Mouse (Mus musculus): ENCODE measurements at regions not wholly inside any gene's neighbourhood (a gene's known extent, or its start where the extent isn't known, plus 50 kb on each side); places are given as distances from the start of the nearest gene placed in this dataset.

DNA sequence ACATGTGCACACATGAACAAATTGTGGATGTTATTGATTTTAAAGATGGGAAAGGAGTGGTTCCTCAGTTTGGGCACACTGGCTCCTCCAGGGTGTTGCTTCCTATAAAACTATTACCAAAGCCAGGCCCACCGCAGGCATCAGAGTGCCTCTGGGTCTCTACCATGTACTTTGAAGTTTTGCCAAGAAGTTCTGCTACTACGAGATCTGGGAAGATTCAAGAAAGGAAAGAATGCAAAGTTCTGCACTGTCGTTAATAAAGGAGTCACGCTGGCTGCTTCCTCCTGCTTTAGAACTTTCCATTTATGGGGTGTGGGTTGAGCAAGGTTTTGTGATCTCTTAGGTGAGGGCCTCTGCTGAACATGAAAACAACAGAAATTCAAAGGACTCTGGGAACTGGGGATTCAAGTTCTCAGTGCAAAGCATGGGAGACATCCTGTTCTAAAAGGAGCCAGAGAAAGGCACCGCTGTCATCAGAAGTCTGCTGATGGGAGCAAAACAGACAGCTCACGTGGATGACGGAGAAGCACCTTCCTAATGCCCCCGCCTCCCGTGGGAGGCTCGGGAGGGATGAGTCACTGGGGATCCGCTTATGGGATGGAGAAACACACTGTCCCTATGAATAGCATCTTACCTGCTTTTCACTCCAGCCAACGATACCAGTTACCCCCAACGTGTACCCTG is 394.6 kb upstream of the Kazn start:
- DNase-seq (ENCODE audit: low spot score in 2 of 2): no peak
- Histone ChIP-seq H3K4me3 (no peak overlapping the region), H3K27ac (no peak overlapping the region)
- TF ChIP-seq CTCF (conservative IDR thresholded peaks at IDR 0.05): no peak

DNA sequence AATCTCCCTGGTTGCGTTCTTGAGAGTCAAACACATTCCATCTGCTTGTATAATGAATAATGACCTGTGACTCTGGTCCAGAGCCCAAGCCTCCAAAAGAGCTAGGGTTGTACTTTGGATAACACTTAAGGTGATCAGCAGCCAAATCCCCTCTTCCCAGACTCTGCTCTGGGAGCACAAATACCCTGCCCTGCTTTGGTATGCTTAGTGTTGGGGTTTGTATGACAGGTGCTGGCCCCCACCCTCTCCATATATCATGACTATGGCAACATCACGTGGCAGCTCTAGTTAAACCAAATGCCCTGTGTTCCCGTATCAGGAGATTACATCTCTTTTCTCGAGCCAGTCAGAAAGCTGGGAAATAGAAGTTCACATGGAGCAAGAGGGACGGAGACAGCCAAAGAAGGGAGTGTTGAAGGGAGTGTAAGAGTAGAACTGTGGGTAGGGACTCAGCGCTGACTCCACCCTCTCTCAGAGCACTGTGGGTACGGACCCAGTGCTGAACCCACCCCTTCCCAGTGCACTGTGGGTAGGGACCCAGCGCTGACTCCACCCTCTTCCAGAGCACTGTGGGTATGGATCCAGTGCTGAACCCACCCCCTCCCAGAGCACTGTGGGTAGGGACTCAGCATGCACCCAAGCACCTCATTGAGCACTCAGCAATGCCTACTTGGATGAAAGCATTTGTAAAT is 387.4 kb upstream of the Kazn start:
- Histone ChIP-seq H3K4me3 (no peak overlapping the region), H3K27ac (no peak overlapping the region)
- DNase-seq (ENCODE audit: low spot score in 2 of 2): no peak
- no peak for TF ChIP-seq CTCF (conservative IDR thresholded peaks at IDR 0.05)

DNA sequence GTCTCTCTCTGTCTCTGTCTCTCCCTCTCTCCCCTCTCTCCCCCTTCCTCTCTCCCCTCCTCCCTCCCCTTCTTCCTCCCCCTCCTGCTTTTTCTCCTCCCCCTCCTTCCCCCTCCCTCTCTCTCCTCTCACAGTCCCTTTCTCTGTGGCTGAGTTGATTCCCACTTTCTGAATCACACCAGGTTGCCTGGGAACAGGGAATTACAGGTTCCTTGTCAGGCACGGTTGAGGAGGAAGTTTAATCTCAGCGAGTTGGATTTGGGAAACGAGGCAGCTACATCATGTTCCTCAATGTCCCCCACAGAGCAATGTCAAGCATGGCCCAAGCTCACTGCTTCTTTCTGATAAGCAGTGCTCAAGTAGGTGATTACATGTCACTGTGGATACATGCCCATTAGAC is 386.3 kb upstream of the Kazn start:
- no peak for DNase-seq (ENCODE audit: low spot score in 2 of 2)
- H3K27ac ChIP-seq: no peak overlapping the region
- H3K4me3 ChIP-seq: no peak overlapping the region
- TF ChIP-seq CTCF (conservative IDR thresholded peaks at IDR 0.05): no peak

DNA sequence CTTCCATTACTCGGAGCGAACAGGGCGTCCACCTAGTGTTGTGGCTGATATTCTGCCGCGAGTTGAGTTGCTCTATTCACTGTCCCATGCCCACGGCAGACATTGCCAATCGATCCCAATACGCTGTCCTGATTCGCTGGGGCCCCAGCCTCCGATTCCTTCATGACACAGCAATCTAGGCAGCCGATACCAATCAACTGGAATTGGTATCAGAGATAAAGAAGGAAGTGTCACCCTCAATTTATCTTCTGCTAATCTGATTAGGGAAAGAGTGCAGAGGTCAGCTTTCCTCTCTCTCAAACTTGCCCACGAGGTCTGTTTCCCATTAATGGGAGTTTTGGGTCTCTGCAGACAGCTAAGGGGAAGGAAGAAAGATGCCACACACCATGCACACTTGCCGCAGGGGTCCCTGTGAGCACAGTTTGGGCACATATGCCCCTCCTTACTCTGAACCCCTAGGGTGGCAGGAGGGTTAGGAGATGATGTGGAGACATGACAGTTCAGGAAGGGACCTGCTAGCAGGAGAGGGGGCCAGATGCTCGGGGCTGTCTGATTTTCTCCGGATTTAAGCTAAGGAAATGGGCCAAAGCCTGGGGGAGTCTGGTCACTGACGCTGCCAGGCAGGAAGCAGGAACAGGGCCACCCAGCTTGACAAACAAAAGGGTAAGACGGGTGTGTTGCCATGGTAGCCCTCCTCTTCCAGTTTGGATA is 383.1 kb upstream of the Kazn start:
- Histone ChIP-seq H3K4me3 (no peak overlapping the region), H3K27ac (no peak overlapping the region)
- no peak for DNase-seq (ENCODE audit: low spot score in 2 of 2)
- no peak for TF ChIP-seq CTCF (conservative IDR thresholded peaks at IDR 0.05)

DNA sequence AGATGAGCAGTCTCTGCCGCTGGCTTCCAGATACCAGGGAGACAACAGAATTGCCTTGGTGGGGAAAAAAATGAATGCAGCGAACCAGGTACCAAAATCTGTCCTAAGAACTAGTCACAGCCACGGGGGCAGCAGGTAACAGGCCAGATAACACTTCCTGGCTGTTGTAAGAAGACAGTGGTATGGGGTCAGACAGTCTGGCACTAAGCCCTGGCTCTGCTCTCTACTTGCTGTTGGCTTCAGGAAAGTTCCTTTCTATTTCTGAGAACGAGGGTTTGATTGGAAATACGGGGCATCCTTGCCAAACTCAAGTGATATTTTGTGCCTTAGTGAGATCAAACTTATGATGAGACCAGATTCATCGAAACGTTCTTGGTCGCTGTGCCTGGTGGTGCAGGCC is 380.2 kb upstream of the Kazn start:
- no peak overlapping the region for H3K27ac ChIP-seq
- no peak for TF ChIP-seq CTCF (conservative IDR thresholded peaks at IDR 0.05)
- DNase-seq (ENCODE audit: low spot score in 2 of 2): no peak
- no peak overlapping the region for H3K4me3 ChIP-seq

DNA sequence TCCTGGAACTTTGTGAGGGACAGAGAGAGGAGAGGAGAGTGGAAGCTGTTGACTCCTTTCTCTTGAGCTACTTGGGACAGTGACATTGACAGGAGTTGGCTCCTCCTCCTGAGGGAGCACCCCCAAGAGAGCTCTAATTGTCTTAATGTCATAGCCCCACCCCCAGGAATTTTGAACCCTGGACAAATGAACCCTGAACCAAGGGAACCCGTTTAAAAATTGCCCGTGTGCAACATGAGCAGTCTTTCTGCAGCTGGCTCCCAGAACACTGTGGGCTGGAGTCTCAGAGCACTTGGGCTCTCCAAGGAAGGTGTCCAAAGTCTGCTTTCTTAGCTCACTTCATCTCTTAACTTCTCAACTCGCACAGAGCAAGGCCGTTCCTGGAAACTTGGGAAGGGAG is 379.6 kb upstream of the Kazn start:
- DNase-seq (ENCODE audit: low spot score in 2 of 2): no peak
- Histone ChIP-seq H3K4me3 (no peak overlapping the region), H3K27ac (no peak overlapping the region)
- no peak for TF ChIP-seq CTCF (conservative IDR thresholded peaks at IDR 0.05)

DNA sequence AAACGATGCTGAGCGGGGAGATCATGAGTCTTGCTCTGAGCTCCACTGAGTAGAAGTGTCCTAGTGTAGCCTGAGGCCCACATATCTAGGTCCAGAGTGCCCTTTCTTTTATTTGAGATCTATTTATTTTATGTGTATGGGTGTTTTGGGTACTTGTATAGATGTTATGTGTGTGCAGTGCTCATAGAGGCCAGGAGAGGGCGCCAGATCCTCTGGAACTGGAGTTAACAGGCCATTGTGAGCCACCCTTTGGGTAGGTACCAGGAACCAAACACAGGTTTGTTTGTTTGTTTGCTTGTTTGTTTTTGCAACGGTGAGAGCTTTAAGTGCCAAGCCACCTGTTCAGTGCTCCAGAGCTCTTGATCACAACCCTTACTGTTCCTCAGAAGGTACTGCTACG is 378.5 kb upstream of the Kazn start:
- peak; percentile 71 for TF ChIP-seq CTCF (conservative IDR thresholded peaks at IDR 0.05)
- no peak overlapping the region for H3K4me3 ChIP-seq
- no peak overlapping the region for H3K27ac ChIP-seq
- no peak for DNase-seq (ENCODE audit: low spot score in 2 of 2)

DNA sequence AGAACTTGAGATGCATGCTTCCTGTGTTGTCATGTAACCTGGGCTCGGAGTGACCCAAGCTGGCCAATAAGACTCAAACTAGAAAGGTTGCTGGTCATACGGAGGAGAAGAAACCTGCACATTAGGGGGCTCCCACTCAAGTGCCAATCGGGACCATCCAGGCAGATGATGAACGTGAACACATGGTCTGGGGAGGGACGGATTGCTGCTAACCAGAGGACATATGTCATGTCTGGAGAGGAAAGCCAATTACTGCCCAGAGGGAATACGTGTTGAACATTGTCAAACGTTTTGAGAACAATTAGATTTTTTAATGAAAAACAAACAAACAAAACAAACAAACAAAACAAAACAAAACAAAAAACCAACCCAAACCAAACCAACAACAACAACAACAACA is 377.7 kb upstream of the Kazn start:
- H3K4me3 ChIP-seq: no peak overlapping the region
- no peak overlapping the region for H3K27ac ChIP-seq
- TF ChIP-seq CTCF (conservative IDR thresholded peaks at IDR 0.05): no peak
- DNase-seq (ENCODE audit: low spot score in 2 of 2): no peak

DNA sequence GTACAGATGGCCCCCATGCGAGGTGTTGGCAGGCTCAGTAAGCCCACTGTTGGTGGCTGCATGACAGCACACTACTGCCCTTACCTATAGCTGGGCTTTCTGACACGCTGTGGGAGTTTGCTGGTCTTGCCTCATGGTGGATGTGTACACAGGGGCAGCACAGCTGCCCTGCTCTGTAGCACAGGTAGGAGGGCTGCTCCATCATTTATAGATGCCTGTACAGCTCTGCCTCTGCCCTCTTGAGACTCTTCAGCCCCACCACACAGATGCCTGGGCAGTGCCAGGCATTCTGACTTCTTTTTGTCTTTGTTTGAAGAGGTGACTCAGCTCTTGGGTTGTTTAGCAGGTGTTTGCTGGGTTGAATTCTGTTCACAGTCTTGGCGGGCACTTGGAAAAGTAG is 365.9 kb upstream of the Kazn start:
- TF ChIP-seq CTCF (conservative IDR thresholded peaks at IDR 0.05): no peak
- DNase-seq (ENCODE audit: low spot score in 2 of 2): no peak
- H3K27ac ChIP-seq: no peak overlapping the region

DNA sequence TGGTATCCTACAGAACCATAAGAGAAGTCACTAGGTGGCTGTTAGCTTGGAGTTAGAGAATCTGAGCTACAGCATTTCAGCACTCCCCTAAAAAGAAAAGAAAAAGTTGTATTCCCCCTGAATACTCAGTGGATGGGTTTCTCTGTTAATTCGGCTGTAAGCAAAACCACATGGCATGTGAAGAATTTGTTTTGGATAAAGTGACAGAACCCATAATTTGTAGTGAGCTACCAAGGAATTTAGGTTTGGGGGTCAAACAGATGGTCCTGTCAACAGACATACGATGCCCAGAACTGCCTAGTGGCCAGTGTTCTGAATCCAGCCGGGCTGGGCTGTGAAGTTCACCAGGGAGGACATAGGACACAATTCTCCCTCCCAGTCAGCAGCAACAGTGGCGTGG is 358.0 kb upstream of the Kazn start:
- DNase-seq (ENCODE audit: low spot score in 2 of 2): no peak
- H3K4me3 ChIP-seq: no peak overlapping the region
- TF ChIP-seq CTCF (conservative IDR thresholded peaks at IDR 0.05): no peak
- no peak overlapping the region for H3K27ac ChIP-seq

More for the DNA sequence above, 365.9 kb upstream of the Kazn start:
- H3K4me3 ChIP-seq: no peak overlapping the region

DNA sequence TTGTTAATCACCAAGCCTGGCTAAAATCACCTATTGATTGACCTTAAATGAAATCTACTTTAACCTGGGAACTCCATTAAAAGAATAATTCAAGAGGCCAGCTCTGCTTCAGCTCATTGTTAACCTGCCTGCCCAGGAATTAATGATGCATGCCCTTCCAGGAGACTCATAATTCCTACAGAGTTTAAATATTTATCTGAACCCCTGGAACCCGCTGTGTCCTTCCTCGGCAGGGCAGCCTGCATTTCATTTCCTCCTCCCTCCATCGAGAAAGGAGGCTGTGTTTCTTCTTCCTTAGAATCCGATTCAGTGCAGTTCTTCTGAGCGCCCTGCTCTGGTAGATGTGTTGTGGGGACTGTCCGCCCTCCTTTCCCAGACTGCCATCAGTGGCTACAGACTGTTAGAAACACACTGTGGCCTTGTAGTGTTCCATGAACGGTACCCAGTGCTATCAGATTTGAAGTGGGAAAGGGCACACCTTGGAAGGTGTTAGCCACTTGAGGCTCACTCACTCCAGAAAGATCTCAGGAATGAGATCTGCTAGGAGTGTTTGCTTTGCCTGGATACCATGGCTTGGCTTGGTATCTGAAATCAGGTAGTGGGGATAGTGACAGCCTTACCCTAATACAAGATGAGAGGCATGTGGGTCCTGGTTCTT is 350.0 kb upstream of the Kazn start:
- Histone ChIP-seq H3K27ac (no peak overlapping the region), H3K4me3 (no peak overlapping the region)
- DNase-seq (ENCODE audit: low spot score in 2 of 2): no peak
- no peak for TF ChIP-seq CTCF (conservative IDR thresholded peaks at IDR 0.05)

DNA sequence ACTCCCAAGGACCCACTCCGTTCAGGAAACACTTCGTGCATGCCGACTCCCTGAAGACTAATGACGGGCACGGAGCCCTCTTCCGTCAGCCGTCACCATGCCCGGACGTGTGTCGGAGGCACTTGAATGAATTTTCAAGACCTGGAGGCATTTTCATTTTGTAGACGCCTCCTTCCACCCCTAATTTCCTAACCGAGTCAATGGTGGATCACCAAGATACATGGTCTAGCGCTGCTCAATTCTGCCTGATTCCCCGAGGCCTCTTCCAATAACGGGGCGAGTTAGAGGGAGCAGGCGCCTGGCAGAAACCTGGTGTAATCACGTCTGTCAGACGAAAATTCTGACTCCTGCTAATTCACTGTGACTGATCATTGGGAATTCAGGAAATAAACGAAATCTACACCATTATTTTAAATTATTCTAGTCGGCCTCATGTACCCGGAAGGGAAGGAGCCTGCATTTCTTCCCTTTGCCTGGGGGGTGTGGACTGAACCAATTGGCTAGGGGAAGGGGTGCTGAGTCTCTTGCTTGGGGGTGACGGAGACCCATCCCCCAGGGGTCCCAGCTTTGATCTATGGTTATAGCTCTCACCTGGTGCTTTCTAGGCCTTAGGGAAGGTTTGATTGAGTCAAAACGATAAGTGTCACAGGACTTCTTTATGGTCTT is 349.4 kb upstream of the Kazn start:
- DNase-seq (ENCODE audit: low spot score in 2 of 2): peak; percentile 20 to 24
- Histone ChIP-seq H3K4me3 (peak overlapping the region; percentile 44), H3K27ac (peak overlapping the region; percentile 82)
- TF ChIP-seq CTCF (conservative IDR thresholded peaks at IDR 0.05): no peak
